Mouse (Mus musculus) lung, postnatal 10 days (tissue): ENCODE data around the gene Abcc3.
"Not testable (repeated sequence)": the region's sequence is repeated elsewhere in the genome, so short reads cannot be mapped to it uniquely, and the experiment has no call there.

Experiments
- DNase-seq: peaks from one replicate; pipeline ENCODE4 v3.0.0; 2021

Gene Abcc3

GRCm38 (mm10) chr11:94402029-94402428 is 9.2 kb upstream of the Abcc3 start:
- not testable (repeated sequence) for DNase-seq

GRCm38 (mm10) chr11:94400996-94401395 is 8.2 kb upstream of the Abcc3 start:
- no peak for DNase-seq

GRCm38 (mm10) chr11:94394107-94394506 is 1.3 kb upstream of the Abcc3 start:
- no peak for DNase-seq

GRCm38 (mm10) chr11:94393490-94393889 is 693 bp upstream of the Abcc3 start:
- not testable (repeated sequence) for DNase-seq

- no peak for DNase-seq
Observed at GRCm38 (mm10) chr11:94391661-94392060, 1.1 kb downstream of the Abcc3 start.

- no peak for DNase-seq
Observed at GRCm38 (mm10) chr11:94390825-94391224, 2.0 kb downstream of the Abcc3 start.

GRCm38 (mm10) chr11:94389724-94390396 is 2.9 kb downstream of the Abcc3 start:
- DNase-seq: no peak

- DNase-seq: no peak
Observed at GRCm38 (mm10) chr11:94389021-94389420, 3.8 kb downstream of the Abcc3 start.

GRCm38 (mm10) chr11:94387756-94388155 is 5.0 kb downstream of the Abcc3 start:
- DNase-seq: no peak

- DNase-seq: peak; percentile 80
Observed at GRCm38 (mm10) chr11:94385977-94386771, 6.6 kb downstream of the Abcc3 start.

GRCm38 (mm10) chr11:94379736-94380135 is 13.1 kb downstream of the Abcc3 start:
- no peak for DNase-seq

GRCm38 (mm10) chr11:94379061-94379460 is 13.7 kb downstream of the Abcc3 start:
- DNase-seq: no peak

- DNase-seq: no peak
Observed at GRCm38 (mm10) chr11:94374276-94374948, 18.4 kb downstream of the Abcc3 start.

- peak; percentile 14 for DNase-seq
Observed at GRCm38 (mm10) chr11:94370809-94371208, 22.0 kb downstream of the Abcc3 start.

- no peak for DNase-seq
Observed at GRCm38 (mm10) chr11:94369981-94370380, 22.8 kb downstream of the Abcc3 start.

GRCm38 (mm10) chr11:94365340-94365739 is 27.5 kb downstream of the Abcc3 start:
- DNase-seq: peak; percentile 74

- peak; percentile 45 for DNase-seq
Observed at GRCm38 (mm10) chr11:94363690-94364089, 29.1 kb downstream of the Abcc3 start.

- DNase-seq: no peak
Observed at GRCm38 (mm10) chr11:94362101-94362500, 30.7 kb downstream of the Abcc3 start.

GRCm38 (mm10) chr11:94361166-94361870 is 31.5 kb downstream of the Abcc3 start:
- no peak for DNase-seq

- no peak for DNase-seq
Observed at GRCm38 (mm10) chr11:94359168-94359567, 33.6 kb downstream of the Abcc3 start.

GRCm38 (mm10) chr11:94355521-94356217 is 37.1 kb downstream of the Abcc3 start:
- DNase-seq: no peak

- DNase-seq: no peak
Observed at GRCm38 (mm10) chr11:94351094-94351493, 41.7 kb downstream of the Abcc3 start.
